Mouse (Mus musculus) cerebellum, adult 2 months (tissue): Measurements from ENCODE around the gene Pecr. TPM values are rescaled to one million over a fixed set of nuclear protein-coding genes. Genes with fewer than 3 reads are reported as not detected.

Source experiments
- DNase-seq, 2 experiments: peaks; one replicate each; pipeline ENCODE4 v3.0.0; 2021
- H3K27ac ChIP-seq: fragments of 200-500 bp; 2 replicates; pipeline ENCODE4 v1.5.1; 2012; ENCODE audit warnings: low read length, control low read depth, inconsistent platforms; ENCODE audit not compliant: insufficient read depth
- H3K27me3 ChIP-seq: fragments of 200-500 bp; 2 replicates; pipeline ENCODE4 v1.6.1; 2012; ENCODE audit warnings: inconsistent platforms, mild to moderate bottlenecking, low read length, moderate library complexity; ENCODE audit not compliant: control insufficient read depth, insufficient read depth
- H3K4me1 ChIP-seq: fragments of 200-500 bp; 2 replicates; pipeline ENCODE4 v1.6.1; 2011; ENCODE audit warnings: low read length; ENCODE audit not compliant: control insufficient read depth, insufficient read depth
- H3K4me3 ChIP-seq: fragments of 200-500 bp; replicated peaks from 2 replicates; pipeline ENCODE3; 2011; ENCODE audit warnings: mild to moderate bottlenecking, low read depth, low read length, control low read depth; ENCODE audit not compliant: insufficient read depth
- CTCF ChIP-seq: fragments of 200-500 bp; IDR thresholded peaks from 2 replicates; pipeline ENCODE4 v1.5.1; 2011; ENCODE audit warnings: low read depth, mild to moderate bottlenecking, control low read depth, low read length, moderate library complexity, borderline replicate concordance; ENCODE audit not compliant: insufficient read depth
- POLR2A ChIP-seq: fragments of 200-500 bp; IDR thresholded peaks from 2 replicates; pipeline ENCODE4 v1.6.1; 2011; ENCODE audit warnings: low read length, control low read depth, borderline replicate concordance; ENCODE audit not compliant: insufficient read depth
- WGBS: fragments of 180-500 bp; shearing (Covaris S2); methylation state at CpG from one replicate; pipeline ENCODE4 v1.1.7; 2018; 5-methylcytosine and 5-hydroxymethylcytosine counted together
- polyA plus RNA-seq: library from polyadenylated mRNA; depleted of rRNA; stranded (reverse); fragments of >200 nt; gene quantifications from 2 replicates; pipeline ENCODE4 v1.2.3, GENCODE M21; 2012

Gene Pecr
- polyA plus RNA-seq, 1 experiment = 6.8 TPM

DNA sequence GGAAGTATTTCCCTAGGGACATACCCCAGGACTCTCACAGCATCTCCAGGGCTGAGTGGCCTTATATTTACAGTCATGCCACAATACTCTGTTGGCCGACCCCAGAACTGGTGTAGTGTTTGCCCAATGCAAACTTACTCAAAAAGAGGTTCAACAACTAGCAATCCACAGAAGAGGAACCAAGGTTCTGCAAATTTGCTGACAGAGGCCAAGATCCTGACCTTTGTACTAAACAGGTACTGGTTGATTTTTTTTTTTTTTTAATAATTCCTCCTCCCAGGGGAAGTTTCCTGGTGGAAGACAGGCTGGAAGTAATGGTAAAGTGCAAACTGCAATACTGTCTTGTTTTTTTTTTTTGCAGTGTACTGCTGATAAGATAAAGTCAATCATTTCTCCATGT, 1.5 kb downstream of the Pecr start:
- Histone ChIP-seq H3K27me3 (no peaks in the 10 kb centered on the region), H3K4me1 (no peaks in the 10 kb centered on the region; the same call in 1 of the 2 replicates), H3K4me3 (no peak overlapping the region), H3K27ac (no peak overlapping the region)
- TF ChIP-seq POLR2A = no peak
- no peak for TF ChIP-seq CTCF
- DNase-seq = no peak
- 89% methylated on average over 1 of the region's 1 CpGs for WGBS

DNA sequence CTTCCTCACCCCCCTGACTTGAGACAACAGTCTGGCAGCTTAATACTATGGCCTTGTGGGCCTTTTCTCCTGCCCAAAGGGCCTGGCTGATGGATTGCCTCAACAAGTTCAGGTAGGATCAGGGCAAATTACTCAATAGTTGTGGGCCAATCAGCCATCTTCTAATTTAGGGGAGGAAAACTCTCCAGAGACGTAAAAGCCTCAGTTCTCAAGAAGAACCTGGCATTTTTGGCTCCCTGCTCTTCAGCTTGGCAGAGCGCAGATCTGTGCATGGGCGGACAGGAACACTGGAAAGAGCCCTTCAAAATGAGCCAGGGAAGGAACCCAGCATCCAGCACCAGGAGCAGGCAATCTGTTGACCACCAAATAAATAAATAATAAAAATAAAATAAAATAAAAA, 6.0 kb downstream of the Pecr start:
- Histone ChIP-seq H3K27ac (no peak overlapping the region), H3K27me3 (no peaks in the 10 kb centered on the region), H3K4me3 (no peak overlapping the region), H3K4me1 (no peaks in the 10 kb centered on the region; the same call in 1 of the 2 replicates)
- 48% methylated on average over 3 of the region's 3 CpGs for whole genome bisulfite sequencing
- DNase-seq = no peak
- TF ChIP-seq CTCF = no peak
- no peak for TF ChIP-seq POLR2A

DNA sequence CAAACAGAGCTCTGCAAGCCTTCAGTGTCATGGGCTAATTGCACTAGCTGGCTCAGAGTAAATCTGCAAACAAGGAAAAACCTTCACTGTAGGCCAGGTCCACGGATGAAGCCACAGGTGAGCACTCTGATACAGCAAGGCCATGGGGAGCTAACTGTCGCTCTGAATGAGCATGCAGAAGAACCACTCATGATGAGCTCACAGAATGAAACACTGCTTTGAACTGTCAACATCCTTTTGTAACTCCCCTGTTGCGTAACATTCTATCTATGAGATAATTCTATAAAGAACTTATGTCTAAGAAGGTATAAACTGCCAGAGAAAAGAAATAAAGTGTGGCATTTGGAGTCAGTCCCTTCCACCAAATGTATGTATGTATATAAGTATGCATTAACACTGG, 21.0 kb downstream of the Pecr start:
- Histone ChIP-seq H3K4me1 (no peaks in the 10 kb centered on the region; the same call in 1 of the 2 replicates), H3K27ac (no peak overlapping the region), H3K27me3 (no peaks in the 10 kb centered on the region), H3K4me3 (no peak overlapping the region)
- DNase-seq = no peak
- TF ChIP-seq CTCF (no peak), POLR2A (no peak)
- 94% methylated on average over 3 of the region's 3 CpGs for WGBS

DNA sequence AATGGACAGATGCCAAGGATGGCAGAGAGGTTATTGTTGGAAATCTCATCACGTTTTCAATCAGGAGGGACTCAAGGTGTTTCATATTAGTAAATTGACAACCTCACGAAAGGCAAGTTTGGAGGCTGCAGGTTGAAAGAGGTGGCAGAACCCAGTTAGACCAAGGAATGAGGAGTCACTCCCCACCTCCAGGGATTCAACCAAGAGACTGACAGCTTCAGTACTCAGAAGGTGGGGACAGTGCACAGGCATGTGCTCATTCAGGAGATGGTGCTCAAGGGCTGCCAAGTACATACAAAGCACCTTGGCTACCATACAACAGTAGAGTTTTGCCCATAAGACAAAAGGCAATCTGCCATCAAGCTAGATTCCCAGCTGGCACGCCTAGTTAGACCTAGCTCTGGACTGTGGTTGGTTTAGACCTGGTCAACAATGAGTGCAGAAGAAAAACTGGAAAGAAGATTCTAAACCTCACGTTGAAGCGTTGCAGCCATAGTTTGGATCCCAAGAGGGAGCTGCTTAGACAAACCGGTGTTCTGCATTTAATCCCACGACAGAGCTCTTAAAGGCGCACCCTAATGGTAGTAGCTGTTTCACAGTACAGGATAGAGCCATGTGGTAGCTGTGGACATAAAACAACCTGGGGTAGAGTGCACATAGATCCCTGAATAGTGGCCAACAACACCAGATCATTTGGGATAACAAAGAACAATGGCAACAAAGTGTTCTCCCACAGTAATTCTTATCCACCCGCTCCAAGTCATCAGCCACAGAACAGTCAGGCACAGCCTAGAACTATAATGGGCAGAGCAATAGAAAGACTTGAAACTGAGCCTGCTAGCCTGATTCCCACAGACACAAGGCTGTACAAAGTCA, 27.5 kb downstream of the Pecr start:
- TF ChIP-seq POLR2A = no peak
- TF ChIP-seq CTCF = no peak
- Histone ChIP-seq H3K27ac (0 out of 2 replicates have a peak overlapping the region, but pooled peaks have one; percentile 19), H3K27me3 (no peaks in the 10 kb centered on the region), H3K4me3 (no peak overlapping the region), H3K4me1 (peaks cover 11% of the 10 kb centered on the region)
- 54% methylated on average over 9 of the region's 9 CpGs for WGBS
- peak in 1 of 2 experiments; percentile 25 for DNase-seq

DNA sequence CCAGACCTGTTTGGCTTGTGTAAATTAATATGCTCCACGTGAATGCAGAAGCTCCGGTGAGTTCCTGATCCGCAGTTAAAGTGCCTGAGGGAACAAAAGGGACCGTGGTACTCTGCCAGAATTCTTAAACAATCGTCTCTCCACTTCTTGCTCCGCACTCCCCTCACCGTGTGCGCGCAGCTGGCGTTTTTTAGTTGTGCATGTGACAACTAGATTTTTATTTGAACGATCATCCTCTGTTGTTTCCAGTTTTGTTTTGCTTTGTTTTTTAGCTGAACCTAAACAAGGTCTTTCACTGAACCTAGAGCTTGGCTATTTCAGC, 28.3 kb downstream of the Pecr start:
- Histone ChIP-seq H3K27ac (no peak overlapping the region), H3K4me1 (peaks cover 11% of the 10 kb centered on the region), H3K4me3 (no peak overlapping the region), H3K27me3 (no peaks in the 10 kb centered on the region)
- no peak for TF ChIP-seq CTCF
- no peak for TF ChIP-seq POLR2A
- WGBS = 27% methylated on average over 11 of the region's 11 CpGs
- no peak for DNase-seq

DNA sequence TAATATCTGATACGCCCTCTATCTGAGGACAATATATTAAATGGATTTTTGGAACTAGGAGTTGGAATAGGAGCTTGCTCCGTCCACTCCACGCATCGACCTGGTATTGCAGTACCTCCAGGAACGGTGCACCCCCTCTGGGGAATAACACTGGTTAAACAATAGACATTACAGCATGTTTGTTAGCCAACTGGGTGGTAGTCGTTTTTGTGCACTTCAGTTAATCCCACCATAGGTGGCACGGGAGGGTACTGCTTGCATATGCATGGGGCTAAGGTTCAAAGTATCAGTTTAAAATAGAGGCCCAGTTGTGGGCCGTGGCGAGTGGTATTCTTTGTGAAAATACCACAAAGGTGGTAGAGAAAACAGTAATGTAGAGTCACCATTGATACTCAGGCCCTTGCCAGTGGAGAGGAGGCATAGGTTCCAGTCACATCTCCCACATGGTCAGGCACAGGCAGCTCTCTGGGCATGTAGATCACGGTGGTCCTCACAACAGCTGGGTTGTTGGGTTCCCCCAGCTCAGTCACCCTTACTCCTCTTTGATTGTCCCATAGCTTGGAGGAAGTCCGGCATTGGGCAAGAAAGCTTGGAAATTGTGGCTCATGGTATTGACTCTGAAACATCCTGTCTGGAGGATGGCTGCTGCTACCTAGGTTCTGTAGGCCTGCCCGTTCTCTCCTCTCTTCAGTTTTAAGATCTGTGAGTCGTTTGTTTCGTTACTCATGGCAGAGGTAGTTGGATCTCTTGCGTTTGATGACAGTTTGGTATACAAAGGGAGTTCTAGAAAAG, 28.9 kb downstream of the Pecr start:
- H3K4me3 ChIP-seq = peak overlapping the region; percentile 39
- TF ChIP-seq CTCF = no peak
- TF ChIP-seq POLR2A = no peak
- H3K27ac ChIP-seq = peak overlapping the region; percentile 38
- H3K4me1 ChIP-seq = peaks cover 11% of the 10 kb centered on the region
- 6% methylated on average over 15 of the region's 15 CpGs for WGBS
- H3K27me3 ChIP-seq = no peaks in the 10 kb centered on the region
- no peak for DNase-seq

DNA sequence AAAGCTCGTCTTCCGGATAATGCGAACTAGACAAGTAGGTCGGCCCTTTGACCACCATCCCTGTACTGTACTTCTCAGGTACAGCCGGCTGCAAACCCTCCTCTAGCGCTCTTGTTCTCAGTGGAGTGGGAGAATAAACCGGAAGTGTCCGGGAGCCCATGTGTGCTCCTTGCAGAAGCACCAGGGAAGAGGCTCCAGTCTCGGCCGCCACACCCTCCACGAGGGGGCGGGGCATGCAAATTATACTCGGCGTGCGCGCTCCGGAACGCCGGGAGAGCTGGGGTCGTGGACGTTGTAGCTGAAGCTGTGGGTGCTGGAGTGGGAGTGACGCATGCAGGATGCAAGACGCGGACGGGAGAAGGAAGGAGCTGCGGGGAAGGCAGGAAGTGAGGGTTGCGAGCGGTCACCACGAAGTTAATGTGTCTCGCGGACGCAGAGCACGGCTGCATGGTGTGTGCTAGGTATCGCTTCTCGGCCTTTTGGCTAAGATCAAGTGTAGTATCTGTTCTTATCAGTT, 29.5 kb downstream of the Pecr start:
- TF ChIP-seq POLR2A (peak; percentile 69), CTCF (no peak; the same call in 1 of the 2 replicates)
- peak; percentile 86 for DNase-seq
- no peaks in the 10 kb centered on the region for H3K27me3 ChIP-seq
- H3K27ac ChIP-seq = 0 out of 2 replicates have a peak overlapping the region, but pooled peaks have one; percentile 38
- H3K4me1 ChIP-seq = peaks cover 11% of the 10 kb centered on the region
- WGBS = under 1% methylated on average over 35 of the region's 35 CpGs
- peak overlapping the region; percentile 69 for H3K4me3 ChIP-seq

DNA sequence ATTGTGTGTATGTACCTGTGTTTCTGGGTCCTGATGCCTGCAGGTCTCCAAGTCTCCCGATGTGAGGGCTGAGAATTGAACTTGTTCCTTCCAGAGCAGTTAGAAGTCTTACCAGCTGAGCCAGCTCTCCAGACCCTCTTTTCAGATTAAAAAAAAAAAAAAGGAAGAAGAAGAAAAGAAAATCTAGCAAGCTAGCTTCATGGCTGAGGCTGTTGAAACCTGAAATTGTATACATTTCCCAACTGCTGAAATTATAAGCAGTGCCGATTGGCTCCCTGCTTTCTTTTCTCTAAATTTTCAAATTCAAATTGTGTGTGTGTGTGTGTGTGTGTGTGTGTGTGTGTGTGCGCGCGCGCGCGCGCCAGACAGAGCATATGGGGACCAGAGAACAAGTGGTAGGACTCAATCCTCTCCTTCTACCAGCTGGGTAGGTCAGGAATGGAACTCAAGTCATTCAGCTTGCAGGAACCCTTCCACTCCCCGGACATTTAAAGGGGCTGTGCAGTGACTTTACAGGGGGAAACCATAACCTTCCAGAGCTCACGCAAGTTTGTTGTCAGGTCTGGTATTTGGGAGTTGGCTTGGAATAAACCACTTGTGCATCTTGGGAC, 30.1 kb downstream of the Pecr start:
- no peaks in the 10 kb centered on the region for H3K27me3 ChIP-seq
- peaks cover 11% of the 10 kb centered on the region for H3K4me1 ChIP-seq
- peak in 1 of 2 experiments; percentile 19 for DNase-seq
- 30% methylated on average over 11 of the region's 11 CpGs for WGBS
- TF ChIP-seq CTCF (no peak), POLR2A (no peak)
- no peak overlapping the region for H3K27ac ChIP-seq
- H3K4me3 ChIP-seq = no peak overlapping the region
